Mouse (Mus musculus): ENCODE measurements around the gene Krt18. TPM values are rescaled to one million over a fixed set of nuclear protein-coding genes. Genes with fewer than 3 reads are reported as not detected.

Gene Krt18
- polyA plus RNA-seq, 1 experiment from 2014 or later, result 7.6 TPM

DNA sequence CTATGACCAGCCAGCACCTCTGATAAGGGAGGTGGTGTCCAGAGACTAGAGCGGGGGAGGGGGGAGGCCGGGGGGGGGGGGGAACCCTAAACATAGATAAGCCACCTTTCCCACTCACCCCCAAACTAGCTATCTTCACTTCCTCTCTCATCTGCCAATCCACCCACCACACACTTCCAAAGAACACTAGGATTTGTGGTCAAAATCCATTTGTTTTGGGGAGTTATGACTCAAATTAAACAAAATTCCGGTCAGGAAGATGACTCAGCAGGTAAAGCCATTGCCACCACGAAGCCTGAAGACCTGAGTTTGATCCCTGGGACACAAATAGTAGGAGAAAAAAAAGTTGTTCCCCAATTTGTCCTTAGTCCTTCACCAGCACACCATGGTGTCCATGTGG, 13.1 kb upstream of the Krt18 start:
- WGBS, result 58% methylated on average over 3 of the region's 4 CpGs

GRCm38 (mm10) chr15:102016096-102016495, 11.9 kb upstream of the Krt18 start:
- Histone ChIP-seq H3K36me3 (no peaks in the 10 kb centered on the region), H3K9me3 (no peaks in the 10 kb centered on the region), H3K27ac (replicated peaks) (no peak overlapping the region), H3K4me1 (peaks cover 3% of the 10 kb centered on the region; the same call in 1 of the 2 replicates), H3K4me2 (replicated peaks) (no peak overlapping the region), H3K9ac (replicated peaks) (no peak overlapping the region), H3K4me3 (no peak overlapping the region), H3K27me3 (no peaks in the 10 kb centered on the region)
- 73% methylated on average over 3 of the region's 3 CpGs for WGBS
- no peak for ATAC-seq (replicated peaks)

More for the DNA sequence above, 13.1 kb upstream of the Krt18 start:
- Histone ChIP-seq H3K27me3 (no peaks in the 10 kb centered on the region), H3K4me3 (no peak overlapping the region), H3K9ac (replicated peaks) (no peak overlapping the region), H3K4me1 (peaks cover 3% of the 10 kb centered on the region; the same call in 1 of the 2 replicates), H3K27ac (replicated peaks) (no peak overlapping the region), H3K9me3 (no peaks in the 10 kb centered on the region), H3K4me2 (replicated peaks) (no peak overlapping the region), H3K36me3 (no peaks in the 10 kb centered on the region)
- no peak for ATAC-seq (replicated peaks)

- WGBS, result 30% methylated on average over 7 of the region's 7 CpGs
- H3K36me3 ChIP-seq, result no peaks in the 10 kb centered on the region
Measured at GRCm38 (mm10) chr15:102016787-102017186, 11.2 kb upstream of the Krt18 start.

DNA sequence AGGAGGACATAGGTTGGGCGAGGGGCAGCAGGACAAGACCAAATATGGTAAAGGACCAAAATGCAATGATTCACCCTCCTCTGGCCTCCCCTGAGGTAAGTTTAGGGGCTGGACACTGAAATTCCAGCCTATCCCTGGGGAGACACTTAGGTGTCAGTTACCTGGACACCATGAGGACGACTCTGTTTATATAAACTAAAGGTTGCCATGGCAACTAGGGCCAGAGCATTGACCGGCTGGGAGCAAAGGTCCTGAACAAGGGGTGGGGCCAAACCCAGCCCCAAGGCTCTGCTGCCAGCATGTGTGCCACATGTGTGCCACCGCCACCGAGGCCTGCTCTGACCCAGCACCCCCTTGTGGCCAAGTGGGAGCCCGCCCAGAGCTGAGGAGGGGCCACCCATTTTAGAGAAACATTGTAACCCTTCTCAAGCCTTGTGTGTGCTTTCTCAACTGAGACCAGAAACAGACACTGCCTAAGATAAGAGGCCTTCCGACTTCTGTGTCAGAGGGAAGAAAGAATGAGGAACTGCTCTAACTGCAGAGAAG, 10.0 kb upstream of the Krt18 start:
- Histone ChIP-seq H3K9me3 (no peaks in the 10 kb centered on the region), H3K4me1 (peaks cover 3% of the 10 kb centered on the region; the same call in 1 of the 2 replicates), H3K27me3 (no peaks in the 10 kb centered on the region), H3K27ac (replicated peaks) (no peak overlapping the region), H3K9ac (replicated peaks) (no peak overlapping the region), H3K4me2 (replicated peaks) (no peak overlapping the region), H3K36me3 (no peaks in the 10 kb centered on the region), H3K4me3 (no peak overlapping the region)
- WGBS, result 37% methylated on average over 7 of the region's 7 CpGs
- ATAC-seq (replicated peaks), result no peak

More at GRCm38 (mm10) chr15:102016787-102017186, 11.2 kb upstream of the Krt18 start:
- Histone ChIP-seq H3K4me3 (no peak overlapping the region), H3K27ac (replicated peaks) (no peak overlapping the region), H3K4me2 (replicated peaks) (no peak overlapping the region), H3K9ac (replicated peaks) (no peak overlapping the region), H3K9me3 (no peaks in the 10 kb centered on the region), H3K4me1 (peaks cover 3% of the 10 kb centered on the region; the same call in 1 of the 2 replicates), H3K27me3 (no peaks in the 10 kb centered on the region)
- ATAC-seq (replicated peaks), result no peak

GRCm38 (mm10) chr15:102022481-102022880, 5.5 kb upstream of the Krt18 start:
- peaks cover 24% of the 10 kb centered on the region; the same call in 1 of the 2 replicates for H3K27me3 ChIP-seq
- WGBS, result 39% methylated on average over 8 of the region's 8 CpGs
- no peak for ATAC-seq (replicated peaks)
- H3K9me3 ChIP-seq, result no peaks in the 10 kb centered on the region
- no peaks in the 10 kb centered on the region for H3K36me3 ChIP-seq
- H3K4me2 ChIP-seq (replicated peaks), result no peak overlapping the region
- H3K27ac ChIP-seq (replicated peaks), result no peak overlapping the region
- H3K9ac ChIP-seq (replicated peaks), result no peak overlapping the region
- 0 out of 2 replicates have a peak, but pooled peaks cover 8% of the 10 kb centered on the region for H3K4me1 ChIP-seq
- H3K4me3 ChIP-seq, result no peak overlapping the region

DNA sequence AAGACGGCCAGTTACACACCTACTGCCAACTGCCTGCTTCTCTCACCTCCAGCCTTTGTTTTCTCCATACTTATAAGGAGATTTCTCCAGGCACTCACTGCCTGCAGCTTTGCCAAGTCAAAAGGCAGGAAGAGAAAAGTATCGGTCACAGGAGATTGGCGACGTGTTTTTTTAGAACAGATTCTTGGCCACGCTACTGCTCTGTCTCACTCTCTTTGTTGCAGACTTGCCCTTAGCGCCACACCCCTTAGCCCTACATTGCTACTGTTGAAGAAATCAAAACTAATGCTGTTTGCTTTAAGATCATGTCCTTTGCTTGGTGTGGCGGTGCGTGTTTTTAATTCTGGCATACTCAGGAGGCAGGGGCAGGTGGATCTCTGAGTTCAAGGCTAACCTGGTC, 4.1 kb upstream of the Krt18 start:
- no peak overlapping the region for H3K9ac ChIP-seq (replicated peaks)
- WGBS, result 63% methylated on average over 8 of the region's 8 CpGs
- H3K36me3 ChIP-seq, result no peaks in the 10 kb centered on the region
- 0 out of 2 replicates have a peak, but pooled peaks cover 12% of the 10 kb centered on the region for H3K4me1 ChIP-seq
- H3K27me3 ChIP-seq, result peaks cover 25% of the 10 kb centered on the region; the same call in 1 of the 2 replicates
- no peak for ATAC-seq (replicated peaks)
- H3K4me3 ChIP-seq, result no peak overlapping the region
- no peak overlapping the region for H3K4me2 ChIP-seq (replicated peaks)
- H3K9me3 ChIP-seq, result no peaks in the 10 kb centered on the region
- no peak overlapping the region for H3K27ac ChIP-seq (replicated peaks)

DNA sequence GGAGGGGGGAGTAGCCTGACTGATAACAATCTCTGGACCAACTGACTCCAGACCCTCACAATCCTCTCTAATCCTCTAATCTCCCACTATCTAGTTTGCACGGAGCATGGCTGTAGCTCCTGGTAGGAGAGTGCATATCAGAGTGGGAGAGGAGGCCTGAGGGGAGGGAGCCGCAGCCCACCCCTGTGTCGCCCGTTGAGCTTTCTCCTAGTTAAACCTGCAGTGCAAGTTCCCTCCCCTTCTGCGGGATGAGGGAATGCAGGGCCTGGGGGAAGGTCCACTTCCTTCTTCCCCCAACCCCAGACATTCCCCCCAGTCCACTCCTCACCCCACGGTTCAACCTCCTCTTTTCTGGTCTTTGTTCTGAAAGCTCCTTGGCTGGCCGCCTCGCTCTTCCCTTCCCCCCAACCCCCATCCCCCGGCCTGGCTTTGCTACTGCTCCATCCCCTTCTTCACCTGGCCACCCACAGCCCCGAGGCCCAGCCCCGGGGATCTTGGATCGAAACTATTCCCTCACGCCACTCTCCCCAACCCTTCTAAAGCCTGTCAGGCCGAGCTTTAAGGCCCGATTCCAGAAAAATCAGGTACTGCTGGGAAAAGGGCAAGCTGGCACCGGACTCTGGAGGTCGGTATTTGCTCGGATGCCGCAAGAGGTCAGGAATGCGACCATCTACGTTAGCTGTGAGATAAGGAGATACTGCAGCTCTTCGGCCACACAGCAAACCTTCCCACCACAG, 2.7 kb upstream of the Krt18 start:
- Histone ChIP-seq H3K4me2 (replicated peaks) (0 out of 2 replicates have a peak overlapping the region, but pooled peaks have one; percentile 11), H3K27me3 (peaks cover 25% of the 10 kb centered on the region; the same call in 1 of the 2 replicates), H3K9me3 (no peaks in the 10 kb centered on the region), H3K27ac (replicated peaks) (no peak overlapping the region), H3K36me3 (no peaks in the 10 kb centered on the region), H3K4me3 (no peak overlapping the region), H3K9ac (replicated peaks) (no peak overlapping the region), H3K4me1 (0 out of 2 replicates have a peak, but pooled peaks cover 12% of the 10 kb centered on the region)
- no peak for ATAC-seq (replicated peaks)
- 8% methylated on average over 20 of the region's 22 CpGs for WGBS

GRCm38 (mm10) chr15:102026430-102026829, 1.6 kb upstream of the Krt18 start:
- H3K27ac ChIP-seq (replicated peaks), result no peak overlapping the region
- WGBS, result 14% methylated on average over 12 of the region's 12 CpGs
- H3K9me3 ChIP-seq, result no peaks in the 10 kb centered on the region
- no peak overlapping the region for H3K4me3 ChIP-seq
- no peak overlapping the region for H3K4me2 ChIP-seq (replicated peaks)
- H3K27me3 ChIP-seq, result peaks cover 25% of the 10 kb centered on the region; the same call in 1 of the 2 replicates
- no peak overlapping the region for H3K9ac ChIP-seq (replicated peaks)
- H3K4me1 ChIP-seq, result 0 out of 2 replicates have a peak, but pooled peaks cover 12% of the 10 kb centered on the region
- H3K36me3 ChIP-seq, result no peaks in the 10 kb centered on the region
- ATAC-seq (replicated peaks), result no peak

GRCm38 (mm10) chr15:102034121-102035053, 6.4 kb downstream of the Krt18 start:
- ATAC-seq (replicated peaks), result no peak
- Histone ChIP-seq H3K9me3 (no peaks in the 10 kb centered on the region), H3K4me1 (no peaks in the 10 kb centered on the region), H3K27ac (replicated peaks) (no peak overlapping the region), H3K27me3 (no peaks in the 10 kb centered on the region), H3K4me2 (replicated peaks) (no peak overlapping the region), H3K36me3 (no peaks in the 10 kb centered on the region), H3K4me3 (no peak overlapping the region), H3K9ac (replicated peaks) (no peak overlapping the region)
- 64% methylated on average over 16 of the region's 16 CpGs for WGBS

- 84% methylated on average over 4 of the region's 4 CpGs for WGBS
- no peaks in the 10 kb centered on the region for H3K9me3 ChIP-seq
- H3K27ac ChIP-seq (replicated peaks), result no peak overlapping the region
- no peaks in the 10 kb centered on the region for H3K27me3 ChIP-seq
- H3K4me3 ChIP-seq, result no peak overlapping the region
- no peaks in the 10 kb centered on the region for H3K4me1 ChIP-seq
- no peak for ATAC-seq (replicated peaks)
- no peak overlapping the region for H3K4me2 ChIP-seq (replicated peaks)
- no peak overlapping the region for H3K9ac ChIP-seq (replicated peaks)
- H3K36me3 ChIP-seq, result no peaks in the 10 kb centered on the region
Measured at GRCm38 (mm10) chr15:102040277-102040676, 12.3 kb downstream of the Krt18 start.

DNA sequence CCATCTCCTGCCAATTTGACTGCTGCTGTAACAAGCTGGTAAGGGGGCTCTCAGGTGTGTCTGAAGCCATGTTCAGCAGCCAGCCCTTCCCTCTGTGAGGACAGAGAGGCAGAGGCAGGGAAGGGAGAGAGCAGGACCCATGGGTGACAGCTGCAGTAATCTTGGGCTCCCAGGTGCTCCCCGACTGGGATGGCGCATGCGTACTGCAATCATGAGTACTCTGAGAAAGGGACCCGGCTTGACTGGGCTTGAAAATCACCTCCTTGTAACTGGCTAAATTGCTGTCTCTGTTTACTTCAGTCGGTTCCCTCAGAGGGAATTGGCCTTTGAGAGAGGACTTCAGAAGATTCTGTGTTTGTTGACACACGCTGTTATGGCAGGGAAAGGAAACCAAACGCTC, 14.0 kb downstream of the Krt18 start:
- ATAC-seq (replicated peaks), result no peak
- H3K27ac ChIP-seq (replicated peaks), result no peak overlapping the region
- no peak overlapping the region for H3K4me2 ChIP-seq (replicated peaks)
- H3K27me3 ChIP-seq, result no peaks in the 10 kb centered on the region
- no peaks in the 10 kb centered on the region for H3K36me3 ChIP-seq
- WGBS, result 80% methylated on average over 7 of the region's 7 CpGs
- no peak overlapping the region for H3K9ac ChIP-seq (replicated peaks)
- no peaks in the 10 kb centered on the region for H3K4me1 ChIP-seq
- H3K9me3 ChIP-seq, result no peaks in the 10 kb centered on the region
- no peak overlapping the region for H3K4me3 ChIP-seq

GRCm38 (mm10) chr15:102044745-102045144, 16.8 kb downstream of the Krt18 start:
- ATAC-seq (replicated peaks), result no peak
- WGBS, result 89% methylated on average over 3 of the region's 3 CpGs
- no peak overlapping the region for H3K4me2 ChIP-seq (replicated peaks)

More at GRCm38 (mm10) chr15:102044745-102045144, 16.8 kb downstream of the Krt18 start:
- H3K27me3 ChIP-seq, result no peaks in the 10 kb centered on the region
- H3K36me3 ChIP-seq, result no peaks in the 10 kb centered on the region
- no peak overlapping the region for H3K9ac ChIP-seq (replicated peaks)
- H3K27ac ChIP-seq (replicated peaks), result no peak overlapping the region
- H3K4me1 ChIP-seq, result no peaks in the 10 kb centered on the region
- H3K9me3 ChIP-seq, result no peaks in the 10 kb centered on the region
- no peak overlapping the region for H3K4me3 ChIP-seq
